Mouse (Mus musculus): ENCODE data around the gene Amz1. TPM values are rescaled to one million over a fixed set of nuclear protein-coding genes. Genes with fewer than 3 reads are reported as not detected.
A peak's percentile ranks its signal among the peaks of the same experiment; 100 is the strongest.

Gene Amz1
- total and polyA plus RNA-seq, 2 experiments, result 0.46 to 0.93 TPM

DNA sequence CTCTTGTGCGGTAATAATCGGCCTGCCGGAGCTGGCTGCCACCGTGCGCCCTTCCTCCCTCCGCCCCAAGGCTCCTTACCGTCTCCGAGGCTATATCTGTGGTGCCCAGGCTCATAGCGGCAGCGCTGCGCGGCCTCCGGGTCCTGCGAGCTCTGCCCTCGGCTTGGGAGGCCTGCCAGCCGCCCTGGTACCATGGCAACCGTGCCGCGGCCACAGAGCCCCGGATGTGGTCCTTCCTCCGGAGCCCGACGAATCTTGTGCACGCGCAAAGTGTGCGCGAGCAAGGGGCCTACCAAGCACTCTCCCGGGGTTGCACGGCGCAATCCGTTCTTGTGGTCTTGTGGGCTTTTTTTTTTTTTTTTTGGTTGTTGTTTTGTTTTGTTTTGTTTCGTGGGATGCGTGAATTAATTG lies 21.8 kb upstream of the Amz1 start, which contains the start of gene Iqce:
TSS of gene Iqce (minus strand) at position 276 of the 411 bp plus-strand sequence.
- peak; percentile 71 for DNase-seq (ENCODE audit: extremely low read depth, low read depth, low spot score)
- Histone ChIP-seq H3K79me2 (ENCODE audit: control insufficient read depth, insufficient read depth, low read length) (no peaks in the 10 kb centered on the region; the same call in 1 of the 2 replicates), H3K4me3 (ENCODE audit: insufficient read depth, low read depth, low read length) (peak within 1 kb of the TSS; percentile 83), H3K27me3 (ENCODE audit: control insufficient read depth, insufficient read depth, low read length) (no peaks in the 10 kb centered on the region), H3K36me3 (ENCODE audit: control insufficient read depth, insufficient read depth, low read length) (no peaks in the 10 kb centered on the region), H3K27ac (replicated peaks; ENCODE audit: insufficient read depth, low read depth, low read length) (peak within 1 kb of the TSS; percentile 22), H3K9ac (ENCODE audit: low read depth, low read length) (peak within 1 kb of the TSS; percentile 79), H3K4me1 (ENCODE audit: control insufficient read depth, insufficient read depth, low read length) (peaks cover 12% of the 10 kb centered on the region)
- TF ChIP-seq POLR2A (IDR thresholded peaks at IDR 0.05; ENCODE audit: extremely low read depth, insufficient read depth, low read length), result peak; percentile 31; the same call in 1 of the 2 replicates
- no peak for TF ChIP-seq CTCF (IDR thresholded peaks at IDR 0.05; ENCODE audit: low read depth, low read length)
- under 1% methylated on average over 33 of the region's 33 CpGs for WGBS

GRCm38 (mm10) chr5:140702618-140703175 lies 21.2 kb upstream of the Amz1 start:
- DNase-seq (ENCODE audit: extremely low read depth, low read depth, low spot score), result no peak
- Histone ChIP-seq H3K4me3 (ENCODE audit: insufficient read depth, low read depth, low read length) (no peak overlapping the region), H3K27me3 (ENCODE audit: control insufficient read depth, insufficient read depth, low read length) (no peaks in the 10 kb centered on the region), H3K27ac (replicated peaks; ENCODE audit: insufficient read depth, low read depth, low read length) (no peak overlapping the region), H3K4me1 (ENCODE audit: control insufficient read depth, insufficient read depth, low read length) (peaks cover 12% of the 10 kb centered on the region), H3K79me2 (ENCODE audit: control insufficient read depth, insufficient read depth, low read length) (no peaks in the 10 kb centered on the region; the same call in 1 of the 2 replicates), H3K36me3 (ENCODE audit: control insufficient read depth, insufficient read depth, low read length) (no peaks in the 10 kb centered on the region), H3K9ac (ENCODE audit: low read depth, low read length) (no peak overlapping the region)
- 65% methylated on average over 19 of the region's 19 CpGs for WGBS
- TF ChIP-seq CTCF (IDR thresholded peaks at IDR 0.05; ENCODE audit: low read depth, low read length) (no peak), POLR2A (IDR thresholded peaks at IDR 0.05; ENCODE audit: extremely low read depth, insufficient read depth, low read length) (no peak)

DNA sequence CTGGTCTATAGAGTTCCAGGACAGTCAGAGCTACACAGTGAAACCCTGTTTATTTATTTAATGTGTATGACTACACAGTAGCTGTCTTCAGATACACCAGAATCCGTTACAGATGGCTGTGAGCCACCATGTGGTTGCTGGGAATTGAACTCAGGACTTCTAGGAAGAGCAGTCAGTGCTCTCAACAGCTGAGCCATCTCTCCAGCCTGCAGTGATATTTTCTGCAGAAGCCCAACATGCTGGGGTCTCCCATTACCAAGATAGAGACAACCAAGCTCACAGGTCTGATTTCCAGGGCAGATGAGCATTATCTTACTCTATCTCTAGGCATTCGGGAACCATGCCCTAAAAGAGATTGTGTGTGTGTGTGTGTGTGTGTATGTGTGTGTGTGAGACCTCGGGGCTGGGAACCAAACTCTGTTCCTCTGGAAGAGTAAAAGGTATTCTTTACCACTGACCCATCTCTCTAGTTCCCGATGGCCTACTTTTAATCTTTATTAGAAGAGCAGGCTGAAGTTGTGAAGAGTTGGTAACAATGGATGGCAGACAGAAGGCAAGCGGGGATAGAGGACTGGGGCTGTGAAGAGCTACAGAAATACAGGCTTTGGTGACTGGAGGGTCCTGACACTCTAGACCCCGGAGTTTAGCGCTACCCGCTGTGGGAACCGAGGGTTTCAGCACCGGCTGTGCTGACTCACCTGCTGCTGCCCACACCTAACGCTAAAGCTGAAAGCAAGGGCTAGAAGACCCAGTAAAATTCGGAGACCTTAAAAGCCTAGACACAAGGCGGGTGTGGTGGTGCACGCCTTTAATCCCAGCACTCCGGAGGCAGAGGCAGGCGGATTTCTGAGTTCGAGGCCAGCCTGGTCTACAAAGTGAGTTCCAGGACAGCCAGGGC lies 20.2 kb upstream of the Amz1 start:
- H3K36me3 ChIP-seq (ENCODE audit: control insufficient read depth, insufficient read depth, low read length), result no peaks in the 10 kb centered on the region
- 22% methylated on average over 17 of the region's 17 CpGs for WGBS
- H3K79me2 ChIP-seq (ENCODE audit: control insufficient read depth, insufficient read depth, low read length), result no peaks in the 10 kb centered on the region; the same call in 1 of the 2 replicates
- TF ChIP-seq POLR2A (IDR thresholded peaks at IDR 0.05; ENCODE audit: extremely low read depth, insufficient read depth, low read length) (no peak), CTCF (IDR thresholded peaks at IDR 0.05; ENCODE audit: low read depth, low read length) (no peak)
- DNase-seq (ENCODE audit: extremely low read depth, low read depth, low spot score), result no peak
- peak overlapping the region; percentile 32 for H3K9ac ChIP-seq (ENCODE audit: low read depth, low read length)
- peak overlapping the region; percentile 53 for H3K27ac ChIP-seq (replicated peaks; ENCODE audit: insufficient read depth, low read depth, low read length)
- peaks cover 12% of the 10 kb centered on the region for H3K4me1 ChIP-seq (ENCODE audit: control insufficient read depth, insufficient read depth, low read length)
- no peaks in the 10 kb centered on the region for H3K27me3 ChIP-seq (ENCODE audit: control insufficient read depth, insufficient read depth, low read length)
- H3K4me3 ChIP-seq (ENCODE audit: insufficient read depth, low read depth, low read length), result peak overlapping the region; percentile 20

DNA sequence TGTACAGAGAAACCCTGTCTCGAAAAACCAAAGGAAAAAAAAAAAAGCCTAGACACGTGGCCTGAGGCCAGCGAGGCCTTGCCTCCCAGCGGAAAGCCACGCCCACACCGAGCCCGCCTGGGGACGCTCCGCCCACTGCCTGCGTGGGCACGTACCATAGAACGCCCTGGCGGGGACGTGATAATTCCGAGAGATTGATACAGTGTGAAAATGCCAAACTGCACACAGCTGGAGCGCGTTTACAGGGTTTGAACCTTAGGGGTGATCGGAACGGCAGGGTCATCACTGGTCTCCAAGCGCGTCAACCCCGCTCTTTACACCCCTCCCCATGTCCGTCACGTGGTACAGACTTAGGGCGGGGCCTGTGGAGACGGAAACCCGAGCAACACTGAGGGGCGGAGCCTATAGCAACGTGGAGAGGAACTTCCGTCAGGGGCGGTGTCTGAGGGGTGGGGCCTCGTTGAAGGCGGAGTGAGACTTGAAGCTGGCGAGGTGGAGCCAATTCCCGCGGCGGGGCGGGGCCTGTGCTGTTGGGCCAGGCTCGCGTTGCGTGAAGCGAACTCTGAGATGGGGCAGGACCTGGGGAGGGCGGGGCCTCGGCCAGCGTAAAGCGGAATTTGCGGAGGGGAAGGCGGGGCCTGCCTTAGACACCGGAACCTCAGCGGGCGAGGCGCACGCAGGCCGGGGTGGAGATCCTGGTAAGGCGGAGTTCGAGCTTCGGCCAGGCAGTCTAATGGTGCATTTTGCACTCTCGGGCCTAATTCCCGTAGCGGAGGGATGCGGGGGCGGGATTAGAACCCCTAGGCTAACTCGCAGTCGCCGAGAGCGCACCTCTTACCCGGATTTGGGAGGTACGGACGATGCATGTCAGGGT lies 19.3 kb upstream of the Amz1 start, which contains the start of gene Brat1:
TSS of gene Brat1 (plus strand) at position 634 of the 874 bp plus-strand sequence.
- DNase-seq (ENCODE audit: extremely low read depth, low read depth, low spot score), result peak; percentile 98
- WGBS, result under 1% methylated on average over 69 of the region's 69 CpGs
- peaks cover 12% of the 10 kb centered on the region for H3K4me1 ChIP-seq (ENCODE audit: control insufficient read depth, insufficient read depth, low read length)
- H3K9ac ChIP-seq (ENCODE audit: low read depth, low read length), result peak within 1 kb of the TSS; percentile 82
- H3K27ac ChIP-seq (replicated peaks; ENCODE audit: insufficient read depth, low read depth, low read length), result peak within 1 kb of the TSS; percentile 97
- H3K27me3 ChIP-seq (ENCODE audit: control insufficient read depth, insufficient read depth, low read length), result no peaks in the 10 kb centered on the region
- peak within 1 kb of the TSS; percentile 74 for H3K4me3 ChIP-seq (ENCODE audit: insufficient read depth, low read depth, low read length)
- no peaks in the 10 kb centered on the region for H3K36me3 ChIP-seq (ENCODE audit: control insufficient read depth, insufficient read depth, low read length)
- TF ChIP-seq POLR2A (IDR thresholded peaks at IDR 0.05; ENCODE audit: extremely low read depth, insufficient read depth, low read length), result peak; percentile 79
- no peak for TF ChIP-seq CTCF (IDR thresholded peaks at IDR 0.05; ENCODE audit: low read depth, low read length)
- no peaks in the 10 kb centered on the region; the same call in 1 of the 2 replicates for H3K79me2 ChIP-seq (ENCODE audit: control insufficient read depth, insufficient read depth, low read length)

DNA sequence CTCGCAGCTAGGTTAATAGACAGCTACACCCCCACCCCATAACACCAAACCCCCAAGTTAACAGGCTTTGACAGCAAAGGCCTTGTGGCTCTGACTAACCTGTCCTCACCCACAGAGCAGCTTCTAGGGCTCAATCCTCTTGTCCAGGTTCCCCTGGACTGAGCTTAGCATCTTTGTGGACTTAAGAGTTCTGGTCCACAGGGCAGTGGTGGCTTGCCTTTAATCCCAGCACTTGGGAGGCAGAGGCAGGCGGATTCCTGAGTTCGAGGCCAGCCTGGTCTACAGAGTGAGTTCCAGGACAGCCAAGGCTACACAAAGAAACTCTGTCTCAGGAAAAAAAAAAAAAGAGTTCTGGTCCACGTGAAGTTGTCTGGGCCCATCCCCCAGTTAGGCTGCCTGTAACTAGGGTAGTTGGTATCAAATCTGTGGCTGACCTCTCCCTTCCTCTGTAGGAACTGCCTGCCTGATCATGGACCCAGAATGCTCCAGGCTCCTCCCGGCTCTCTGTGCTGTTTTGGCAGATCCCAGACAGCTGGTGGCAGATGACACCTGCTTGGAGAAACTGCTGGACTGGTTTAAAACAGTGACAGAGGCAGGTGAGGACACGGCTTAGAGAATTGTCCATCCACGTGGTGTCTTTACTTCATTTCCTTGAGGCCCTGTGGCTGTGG lies 18.3 kb upstream of the Amz1 start:
- peak overlapping the region; percentile 74 for H3K4me3 ChIP-seq (ENCODE audit: insufficient read depth, low read depth, low read length)
- no peaks in the 10 kb centered on the region; the same call in 1 of the 2 replicates for H3K79me2 ChIP-seq (ENCODE audit: control insufficient read depth, insufficient read depth, low read length)
- no peak for TF ChIP-seq CTCF (IDR thresholded peaks at IDR 0.05; ENCODE audit: low read depth, low read length)
- TF ChIP-seq POLR2A (IDR thresholded peaks at IDR 0.05; ENCODE audit: extremely low read depth, insufficient read depth, low read length), result no peak
- peaks cover 12% of the 10 kb centered on the region for H3K4me1 ChIP-seq (ENCODE audit: control insufficient read depth, insufficient read depth, low read length)
- peak overlapping the region; percentile 64 for H3K27ac ChIP-seq (replicated peaks; ENCODE audit: insufficient read depth, low read depth, low read length)
- peak overlapping the region; percentile 77 for H3K9ac ChIP-seq (ENCODE audit: low read depth, low read length)
- no peak for DNase-seq (ENCODE audit: extremely low read depth, low read depth, low spot score)
- 47% methylated on average over 7 of the region's 7 CpGs for WGBS
- peaks cover 4% of the 10 kb centered on the region; the same call in 1 of the 2 replicates for H3K36me3 ChIP-seq (ENCODE audit: control insufficient read depth, insufficient read depth, low read length)
- no peaks in the 10 kb centered on the region for H3K27me3 ChIP-seq (ENCODE audit: control insufficient read depth, insufficient read depth, low read length)
